Mouse (Mus musculus) ES-Bruce4 (cell line): Measurements from ENCODE around the gene Lmo7. TPM values are rescaled to one million over a fixed set of nuclear protein-coding genes. Genes with fewer than 3 reads are reported as not detected.

Experiments used
- H3K27ac ChIP-seq: 2 replicates; pipeline ENCODE4 v1.5.1; 2012; ENCODE audit warnings: low read length, inconsistent platforms; ENCODE audit not compliant: insufficient read depth
- H3K27me3 ChIP-seq: 2 replicates; pipeline ENCODE4 v1.6.1; 2012; ENCODE audit warnings: mild to moderate bottlenecking, low read length, inconsistent platforms; ENCODE audit not compliant: control insufficient read depth, poor library complexity, insufficient read depth, severe bottlenecking
- H3K36me3 ChIP-seq: 2 replicates; pipeline ENCODE4 v1.6.1; 2012; ENCODE audit warnings: inconsistent platforms, mild to moderate bottlenecking, low read length, moderate library complexity; ENCODE audit not compliant: control insufficient read depth, poor library complexity, insufficient read depth, severe bottlenecking
- H3K4me1 ChIP-seq: one replicate; pipeline ENCODE4 v1.8.1; 2011; ENCODE audit warnings: low read length; ENCODE audit not compliant: control insufficient read depth, insufficient read depth
- H3K4me3 ChIP-seq: 2 replicates; pipeline ENCODE4 v1.5.1; 2011; ENCODE audit warnings: low read depth, mild to moderate bottlenecking, low read length
- H3K9ac ChIP-seq: 2 replicates; pipeline ENCODE4 v1.6.1; 2012; ENCODE audit warnings: low read depth, mild to moderate bottlenecking, inconsistent platforms; ENCODE audit not compliant: poor library complexity, severe bottlenecking
- H3K9me3 ChIP-seq: replicated peaks from 2 replicates; pipeline ENCODE4 v1.6.1; 2012; ENCODE audit warnings: mild to moderate bottlenecking, low read length, inconsistent platforms; ENCODE audit not compliant: control insufficient read depth, poor library complexity, insufficient read depth, severe bottlenecking
- CTCF ChIP-seq: IDR thresholded peaks from one replicate; pipeline ENCODE4 v1.8.1; 2011; ENCODE audit warnings: low read depth, low read length
- EP300 ChIP-seq: IDR thresholded peaks from 2 replicates; pipeline ENCODE4 v1.6.1; 2011; ENCODE audit warnings: low read depth, low read length; ENCODE audit not compliant: insufficient read depth
- POLR2A ChIP-seq: IDR thresholded peaks from one replicate; pipeline ENCODE4 v1.8.1; 2011; ENCODE audit warnings: low read length; ENCODE audit not compliant: insufficient read depth
- polyA plus RNA-seq: library from polyadenylated mRNA; stranded (reverse); fragments of >200 nt; gene quantifications from 2 replicates; pipeline ENCODE4 v1.2.4, GENCODE M21; 2011; ENCODE audit warnings: low read depth; ENCODE audit not compliant: missing spikeins, insufficient read depth, insufficient read length

Gene Lmo7
- polyA plus RNA-seq, 1 experiment = 28.2 TPM

- Histone ChIP-seq H3K27ac (no peak overlapping the region), H3K4me1 (no peaks in the 10 kb centered on the region), H3K27me3 (no peaks in the 10 kb centered on the region), H3K4me3 (no peak overlapping the region), H3K9me3 (no peaks in the 10 kb centered on the region), H3K9ac (no peak overlapping the region), H3K36me3 (no peaks in the 10 kb centered on the region)
- TF ChIP-seq CTCF (no peak), EP300 (no peak), POLR2A (no peak)
Observed at GRCm38 (mm10) chr14:101750910-101751309, 21.2 kb downstream of the Lmo7 start.

GRCm38 (mm10) chr14:101755425-101755824 is 25.7 kb downstream of the Lmo7 start:
- no peaks in the 10 kb centered on the region for H3K36me3 ChIP-seq
- TF ChIP-seq EP300 = no peak
- no peak for TF ChIP-seq CTCF
- TF ChIP-seq POLR2A = no peak
- H3K27me3 ChIP-seq = no peaks in the 10 kb centered on the region
- no peaks in the 10 kb centered on the region for H3K4me1 ChIP-seq
- H3K4me3 ChIP-seq = no peak overlapping the region
- no peak overlapping the region for H3K27ac ChIP-seq
- no peaks in the 10 kb centered on the region for H3K9me3 ChIP-seq
- H3K9ac ChIP-seq = no peak overlapping the region

- H3K27me3 ChIP-seq = no peaks in the 10 kb centered on the region
- H3K36me3 ChIP-seq = no peaks in the 10 kb centered on the region
- TF ChIP-seq CTCF (no peak), EP300 (no peak), POLR2A (no peak)
Observed at GRCm38 (mm10) chr14:101762267-101762666, 32.5 kb downstream of the Lmo7 start.

GRCm38 (mm10) chr14:101763762-101764295 is 34.1 kb downstream of the Lmo7 start:
- Histone ChIP-seq H3K9ac (no peak overlapping the region), H3K9me3 (no peaks in the 10 kb centered on the region), H3K4me1 (no peaks in the 10 kb centered on the region), H3K36me3 (no peaks in the 10 kb centered on the region), H3K4me3 (no peak overlapping the region), H3K27me3 (no peaks in the 10 kb centered on the region), H3K27ac (no peak overlapping the region)
- no peak for TF ChIP-seq CTCF
- no peak for TF ChIP-seq EP300
- TF ChIP-seq POLR2A = no peak

More at GRCm38 (mm10) chr14:101762267-101762666, 32.5 kb downstream of the Lmo7 start:
- no peaks in the 10 kb centered on the region for H3K4me1 ChIP-seq
- no peak overlapping the region for H3K4me3 ChIP-seq
- H3K9ac ChIP-seq = no peak overlapping the region
- no peak overlapping the region for H3K27ac ChIP-seq
- no peaks in the 10 kb centered on the region for H3K9me3 ChIP-seq

- Histone ChIP-seq H3K27ac (no peak overlapping the region), H3K4me1 (peaks cover under 1% of the 10 kb centered on the region), H3K9me3 (no peaks in the 10 kb centered on the region), H3K9ac (no peak overlapping the region), H3K27me3 (no peaks in the 10 kb centered on the region), H3K4me3 (no peak overlapping the region), H3K36me3 (no peaks in the 10 kb centered on the region)
- TF ChIP-seq CTCF = no peak
- no peak for TF ChIP-seq EP300
- no peak for TF ChIP-seq POLR2A
Observed at GRCm38 (mm10) chr14:101771336-101771735, 41.6 kb downstream of the Lmo7 start.

- Histone ChIP-seq H3K27me3 (no peaks in the 10 kb centered on the region), H3K9me3 (no peaks in the 10 kb centered on the region), H3K36me3 (no peaks in the 10 kb centered on the region), H3K4me1 (peaks cover 2% of the 10 kb centered on the region), H3K9ac (no peak overlapping the region), H3K4me3 (no peak overlapping the region), H3K27ac (no peak overlapping the region)
- TF ChIP-seq POLR2A (no peak), EP300 (no peak), CTCF (no peak)
Observed at GRCm38 (mm10) chr14:101771756-101772155, 42.0 kb downstream of the Lmo7 start.
